Mouse (Mus musculus): ENCODE results near the gene Kat6b. TPM values are rescaled to one million over a fixed set of nuclear protein-coding genes. Genes with fewer than 3 reads are reported as not detected.

Kat6b gene
- polyA plus RNA-seq, 1 experiment from 2014 or later = 34.6 TPM

- Histone ChIP-seq H3K4me1 (replicated peaks; ENCODE audit: control insufficient read depth, insufficient read depth, low read length) (peaks cover 42% of the 10 kb centered on the region), H3K27me3 (replicated peaks; ENCODE audit: control insufficient read depth, insufficient read depth, low read length) (no peaks in the 10 kb centered on the region), H3K4me2 (ENCODE audit: low read length) (no peak overlapping the region), H3K9ac (replicated peaks; ENCODE audit: low read depth, low read length) (no peak overlapping the region), H3K36me3 (ENCODE audit: control insufficient read depth, insufficient read depth) (peaks cover 5% of the 10 kb centered on the region), H3K9me3 (ENCODE audit: control insufficient read depth, low read length) (peaks cover 4% of the 10 kb centered on the region), H3K27ac (ENCODE audit: low read length) (peak overlapping the region; percentile 8; the same call in 1 of the 2 replicates), H3K4me3 (replicated peaks; ENCODE audit: low read length) (no peak overlapping the region)
- peak; percentile 16; the same call in 1 of the 2 replicates for ATAC-seq
- WGBS = 15% methylated on average over 3 of the region's 3 CpGs
Measured at GRCm38 (mm10) chr14:21546351-21546750, 65.1 kb downstream of the Kat6b start.

GRCm38 (mm10) chr14:21547297-21547696 is 66.1 kb downstream of the Kat6b start:
- Histone ChIP-seq H3K27ac (ENCODE audit: low read length) (peak overlapping the region; percentile 22; the same call in 1 of the 2 replicates), H3K9ac (replicated peaks; ENCODE audit: low read depth, low read length) (no peak overlapping the region), H3K9me3 (ENCODE audit: control insufficient read depth, low read length) (peaks cover 1% of the 10 kb centered on the region), H3K4me1 (replicated peaks; ENCODE audit: control insufficient read depth, insufficient read depth, low read length) (peaks cover 48% of the 10 kb centered on the region), H3K36me3 (ENCODE audit: control insufficient read depth, insufficient read depth) (peaks cover 2% of the 10 kb centered on the region), H3K4me3 (replicated peaks; ENCODE audit: low read length) (no peak overlapping the region), H3K4me2 (ENCODE audit: low read length) (no peak overlapping the region), H3K27me3 (replicated peaks; ENCODE audit: control insufficient read depth, insufficient read depth, low read length) (no peaks in the 10 kb centered on the region)
- ATAC-seq = peak; percentile 9; the same call in 1 of the 2 replicates
- 13% methylated on average over 7 of the region's 7 CpGs for whole genome bisulfite sequencing

GRCm38 (mm10) chr14:21547965-21548364 is 66.7 kb downstream of the Kat6b start:
- no peaks in the 10 kb centered on the region for H3K9me3 ChIP-seq (ENCODE audit: control insufficient read depth, low read length)
- H3K27me3 ChIP-seq (replicated peaks; ENCODE audit: control insufficient read depth, insufficient read depth, low read length) = no peaks in the 10 kb centered on the region
- no peak overlapping the region for H3K27ac ChIP-seq (ENCODE audit: low read length)
- no peaks in the 10 kb centered on the region for H3K36me3 ChIP-seq (ENCODE audit: control insufficient read depth, insufficient read depth)
- H3K4me2 ChIP-seq (ENCODE audit: low read length) = no peak overlapping the region
- H3K9ac ChIP-seq (replicated peaks; ENCODE audit: low read depth, low read length) = no peak overlapping the region
- 10% methylated on average over 3 of the region's 3 CpGs for WGBS
- H3K4me3 ChIP-seq (replicated peaks; ENCODE audit: low read length) = no peak overlapping the region
- peaks cover 51% of the 10 kb centered on the region for H3K4me1 ChIP-seq (replicated peaks; ENCODE audit: control insufficient read depth, insufficient read depth, low read length)
- no peak for ATAC-seq

GRCm38 (mm10) chr14:21548952-21549607 is 67.8 kb downstream of the Kat6b start:
- no peak for ATAC-seq
- Histone ChIP-seq H3K9me3 (ENCODE audit: control insufficient read depth, low read length) (no peaks in the 10 kb centered on the region), H3K9ac (replicated peaks; ENCODE audit: low read depth, low read length) (no peak overlapping the region), H3K4me2 (ENCODE audit: low read length) (no peak overlapping the region), H3K4me3 (replicated peaks; ENCODE audit: low read length) (no peak overlapping the region), H3K27ac (ENCODE audit: low read length) (no peak overlapping the region), H3K36me3 (ENCODE audit: control insufficient read depth, insufficient read depth) (no peaks in the 10 kb centered on the region), H3K4me1 (replicated peaks; ENCODE audit: control insufficient read depth, insufficient read depth, low read length) (peaks cover 61% of the 10 kb centered on the region), H3K27me3 (replicated peaks; ENCODE audit: control insufficient read depth, insufficient read depth, low read length) (no peaks in the 10 kb centered on the region)
- 82% methylated on average over 6 of the region's 6 CpGs for WGBS

GRCm38 (mm10) chr14:21549608-21550115 is 68.4 kb downstream of the Kat6b start:
- 73% methylated on average over 6 of the region's 6 CpGs for WGBS
- Histone ChIP-seq H3K4me2 (ENCODE audit: low read length) (no peak overlapping the region), H3K27ac (ENCODE audit: low read length) (no peak overlapping the region), H3K9me3 (ENCODE audit: control insufficient read depth, low read length) (no peaks in the 10 kb centered on the region), H3K4me1 (replicated peaks; ENCODE audit: control insufficient read depth, insufficient read depth, low read length) (peaks cover 62% of the 10 kb centered on the region), H3K4me3 (replicated peaks; ENCODE audit: low read length) (no peak overlapping the region), H3K9ac (replicated peaks; ENCODE audit: low read depth, low read length) (no peak overlapping the region), H3K36me3 (ENCODE audit: control insufficient read depth, insufficient read depth) (no peaks in the 10 kb centered on the region), H3K27me3 (replicated peaks; ENCODE audit: control insufficient read depth, insufficient read depth, low read length) (no peaks in the 10 kb centered on the region)
- no peak for ATAC-seq

GRCm38 (mm10) chr14:21550576-21550975 is 69.3 kb downstream of the Kat6b start:
- H3K9ac ChIP-seq (replicated peaks; ENCODE audit: low read depth, low read length) = no peak overlapping the region
- 81% methylated on average over 7 of the region's 7 CpGs for WGBS
- no peak overlapping the region for H3K4me3 ChIP-seq (replicated peaks; ENCODE audit: low read length)
- no peaks in the 10 kb centered on the region for H3K9me3 ChIP-seq (ENCODE audit: control insufficient read depth, low read length)
- ATAC-seq = no peak
- H3K27ac ChIP-seq (ENCODE audit: low read length) = no peak overlapping the region
- no peak overlapping the region for H3K4me2 ChIP-seq (ENCODE audit: low read length)
- no peaks in the 10 kb centered on the region for H3K36me3 ChIP-seq (ENCODE audit: control insufficient read depth, insufficient read depth)
- no peaks in the 10 kb centered on the region for H3K27me3 ChIP-seq (replicated peaks; ENCODE audit: control insufficient read depth, insufficient read depth, low read length)
- peaks cover 57% of the 10 kb centered on the region for H3K4me1 ChIP-seq (replicated peaks; ENCODE audit: control insufficient read depth, insufficient read depth, low read length)

- no peak overlapping the region for H3K9ac ChIP-seq (replicated peaks; ENCODE audit: low read depth, low read length)
- no peak overlapping the region for H3K4me2 ChIP-seq (ENCODE audit: low read length)
- H3K4me1 ChIP-seq (replicated peaks; ENCODE audit: control insufficient read depth, insufficient read depth, low read length) = peaks cover 50% of the 10 kb centered on the region
- no peak overlapping the region for H3K27ac ChIP-seq (ENCODE audit: low read length)
- no peak overlapping the region for H3K4me3 ChIP-seq (replicated peaks; ENCODE audit: low read length)
- no peak for ATAC-seq
- no peaks in the 10 kb centered on the region for H3K36me3 ChIP-seq (ENCODE audit: control insufficient read depth, insufficient read depth)
- no peaks in the 10 kb centered on the region for H3K9me3 ChIP-seq (ENCODE audit: control insufficient read depth, low read length)
- no peaks in the 10 kb centered on the region for H3K27me3 ChIP-seq (replicated peaks; ENCODE audit: control insufficient read depth, insufficient read depth, low read length)
- WGBS = 79% methylated on average over 7 of the region's 7 CpGs
Measured at GRCm38 (mm10) chr14:21551655-21552054, 70.4 kb downstream of the Kat6b start.

GRCm38 (mm10) chr14:21552958-21553357 is 71.7 kb downstream of the Kat6b start:
- WGBS = 67% methylated on average over 8 of the region's 8 CpGs

GRCm38 (mm10) chr14:21554046-21554445 is 72.8 kb downstream of the Kat6b start:
- no peak overlapping the region for H3K4me3 ChIP-seq (replicated peaks; ENCODE audit: low read length)
- H3K4me2 ChIP-seq (ENCODE audit: low read length) = no peak overlapping the region
- peaks cover 44% of the 10 kb centered on the region for H3K4me1 ChIP-seq (replicated peaks; ENCODE audit: control insufficient read depth, insufficient read depth, low read length)
- H3K27ac ChIP-seq (ENCODE audit: low read length) = no peak overlapping the region; the same call in 1 of the 2 replicates
- H3K9ac ChIP-seq (replicated peaks; ENCODE audit: low read depth, low read length) = no peak overlapping the region
- H3K27me3 ChIP-seq (replicated peaks; ENCODE audit: control insufficient read depth, insufficient read depth, low read length) = no peaks in the 10 kb centered on the region
- H3K36me3 ChIP-seq (ENCODE audit: control insufficient read depth, insufficient read depth) = no peaks in the 10 kb centered on the region
- no peaks in the 10 kb centered on the region for H3K9me3 ChIP-seq (ENCODE audit: control insufficient read depth, low read length)
- ATAC-seq = no peak
- 75% methylated on average over 8 of the region's 8 CpGs for WGBS

More at GRCm38 (mm10) chr14:21552958-21553357, 71.7 kb downstream of the Kat6b start:
- Histone ChIP-seq H3K4me3 (replicated peaks; ENCODE audit: low read length) (no peak overlapping the region), H3K4me1 (replicated peaks; ENCODE audit: control insufficient read depth, insufficient read depth, low read length) (peaks cover 39% of the 10 kb centered on the region), H3K9ac (replicated peaks; ENCODE audit: low read depth, low read length) (no peak overlapping the region), H3K36me3 (ENCODE audit: control insufficient read depth, insufficient read depth) (no peaks in the 10 kb centered on the region), H3K27me3 (replicated peaks; ENCODE audit: control insufficient read depth, insufficient read depth, low read length) (no peaks in the 10 kb centered on the region), H3K4me2 (ENCODE audit: low read length) (no peak overlapping the region), H3K9me3 (ENCODE audit: control insufficient read depth, low read length) (no peaks in the 10 kb centered on the region), H3K27ac (ENCODE audit: low read length) (no peak overlapping the region)
- ATAC-seq = peak; percentile 45
